Comparison of ENCODE assay signal across 14 mouse cellular contexts in genomic region chr12:91495497-91496225, GRCm38 (mm10).
A peak's percentile ranks its signal among the peaks of the same experiment; 100 is the strongest.
DNase-seq lines count a peak whose midpoint lies in the region; ATAC-seq and TF ChIP-seq lines count a peak whose summit lies in the region.
"Had no signal": no experiment of that assay in that cellular context is flagged by ENCODE, and none has a peak within 500 bp of the region (broad histone marks: within the 10 kb centered on the region; RNA-seq: fewer than 3 reads in every experiment).

No protein-coding gene starts in this region.

- TF ChIP-seq POLR2A in myocyte (IDR thresholded peaks at IDR 0.05; ENCODE audit: insufficient read length, low read depth) = no peak
- no peak for TF ChIP-seq POLR2A in lung, adult 2 months (IDR thresholded peaks at IDR 0.05; ENCODE audit: borderline replicate concordance, extremely low read depth, low read depth, low read length)

- H3K4me3 ChIP-seq in lung, postnatal 0 days (ENCODE audit: low read depth, low read length) = no peak overlapping the region
- H3K4me3 ChIP-seq in forebrain, embryonic 12.5 days (replicated peaks) = no peak overlapping the region
- no peak overlapping the region for H3K4me3 ChIP-seq in hindbrain, postnatal 0 days (ENCODE audit: low read length)
- no peak overlapping the region for H3K4me3 ChIP-seq in myocyte
- H3K4me3 ChIP-seq in lung, adult 2 months (replicated peaks; ENCODE audit: extremely low read depth, low read depth, low read length) = no peak overlapping the region
- H3K4me3 ChIP-seq: embryonic facial prominence, embryonic 15.5 days; limb, embryonic 12.5 days had no signal

- H3K4me2 ChIP-seq in lung, postnatal 0 days (replicated peaks; ENCODE audit: low read depth, low read length) = 0 out of 2 replicates have a peak overlapping the region, but pooled peaks have one; percentile 17
- peak overlapping the region; percentile 27; the same call in 1 of the 2 replicates for H3K4me2 ChIP-seq in forebrain, embryonic 12.5 days
- H3K4me2 ChIP-seq in hindbrain, postnatal 0 days (ENCODE audit: low read depth, low read length) = no peak overlapping the region
- peak overlapping the region; percentile 54 for H3K4me2 ChIP-seq in myocyte (ENCODE audit: low read depth)
- H3K4me2 ChIP-seq: embryonic facial prominence, embryonic 15.5 days; limb, embryonic 12.5 days; lung, embryonic 14.5 days had no signal

- no peaks in the 10 kb centered on the region for H3K79me2 ChIP-seq in myocyte (ENCODE audit: control insufficient read depth, insufficient read depth)

- 44% methylated on average over 11 of the region's 11 CpGs for WGBS in lung, postnatal 0 days
- whole genome bisulfite sequencing in forebrain, embryonic 12.5 days = 40% methylated on average over 11 of the region's 11 CpGs
- WGBS in hindbrain, postnatal 0 days = 43% methylated on average over 11 of the region's 11 CpGs
- WGBS in lung, adult 2 months = 55% methylated on average over 11 of the region's 11 CpGs

- TF ChIP-seq CTCF in lung, postnatal 0 days (IDR thresholded peaks at IDR 0.05) = no peak
- no peak for TF ChIP-seq CTCF in hindbrain, postnatal 0 days (IDR thresholded peaks at IDR 0.05; ENCODE audit: low read depth)
- TF ChIP-seq CTCF in lung, adult 2 months (IDR thresholded peaks at IDR 0.05; ENCODE audit: insufficient read depth, low read length) = no peak

- H3K9me3 ChIP-seq in lung, postnatal 0 days (ENCODE audit: low read length) = no peaks in the 10 kb centered on the region
- H3K9me3 ChIP-seq in forebrain, embryonic 12.5 days = no peaks in the 10 kb centered on the region
- H3K9me3 ChIP-seq in hindbrain, postnatal 0 days (ENCODE audit: low read length) = no peaks in the 10 kb centered on the region
- H3K9me3 ChIP-seq: embryonic facial prominence, embryonic 15.5 days; limb, embryonic 12.5 days had no signal

- H3K4me1 ChIP-seq in lung, postnatal 0 days (ENCODE audit: insufficient read depth, low read depth, low read length) = no peaks in the 10 kb centered on the region
- H3K4me1 ChIP-seq in forebrain, embryonic 12.5 days = peaks cover 17% of the 10 kb centered on the region
- H3K4me1 ChIP-seq in hindbrain, postnatal 0 days (ENCODE audit: insufficient read depth, low read length) = no peaks in the 10 kb centered on the region
- no peaks in the 10 kb centered on the region for H3K4me1 ChIP-seq in lung, adult 2 months (ENCODE audit: control insufficient read depth, insufficient read depth, low read length)

- DNase-seq in lung, postnatal 0 days (ENCODE audit: low spot score) = no peak
- no peak for DNase-seq in lung, postnatal 36 days
- DNase-seq in hindbrain, postnatal 0 days (ENCODE audit: low spot score) = peak; percentile 8
- no peak for DNase-seq in cerebellum, adult 9-11 months
- no peak for DNase-seq in lung, adult 2 months
- no peak for DNase-seq in cerebellum, adult 9-10 months
- DNase-seq: adrenal gland, postnatal 14 days; kidney, postnatal 14 days; layer of hippocampus, postnatal 36 days; lung, embryonic 14.5 days had no signal

- no peak for TF ChIP-seq EP300 in lung, postnatal 0 days (IDR thresholded peaks at IDR 0.05)

- ATAC-seq in lung, postnatal 0 days = no peak; the same call in 1 of the 2 replicates
- peak; percentile 53; the same call in 1 of the 2 replicates for ATAC-seq in forebrain, embryonic 12.5 days (ENCODE audit: low FRiP score)
- no peak for ATAC-seq in hindbrain, postnatal 0 days

- H3K27ac ChIP-seq in lung, postnatal 0 days (ENCODE audit: low read length) = no peak overlapping the region
- no peak overlapping the region for H3K27ac ChIP-seq in forebrain, embryonic 12.5 days
- no peak overlapping the region for H3K27ac ChIP-seq in hindbrain, postnatal 0 days
- H3K27ac ChIP-seq: embryonic facial prominence, embryonic 15.5 days; limb, embryonic 12.5 days had no signal

- H3K9ac ChIP-seq in lung, postnatal 0 days (replicated peaks; ENCODE audit: low read depth) = no peak overlapping the region
- no peak overlapping the region for H3K9ac ChIP-seq in forebrain, embryonic 12.5 days
- no peak overlapping the region for H3K9ac ChIP-seq in hindbrain, postnatal 0 days (replicated peaks; ENCODE audit: low read length)
- H3K9ac ChIP-seq: embryonic facial prominence, embryonic 15.5 days; limb, embryonic 12.5 days; lung, embryonic 14.5 days had no signal

- no peaks in the 10 kb centered on the region for H3K27me3 ChIP-seq in lung, postnatal 0 days (replicated peaks; ENCODE audit: insufficient read depth, low read length)
- H3K27me3 ChIP-seq in forebrain, embryonic 12.5 days = no peaks in the 10 kb centered on the region
- no peaks in the 10 kb centered on the region for H3K27me3 ChIP-seq in hindbrain, postnatal 0 days (ENCODE audit: insufficient read depth, low read length)
- H3K27me3 ChIP-seq in myocyte (ENCODE audit: control insufficient read depth, insufficient read depth, insufficient read length) = no peaks in the 10 kb centered on the region
- H3K27me3 ChIP-seq: embryonic facial prominence, embryonic 15.5 days; limb, embryonic 12.5 days had no signal

- no peaks in the 10 kb centered on the region for H3K36me3 ChIP-seq in lung, postnatal 0 days (ENCODE audit: insufficient read depth, low read length)
- H3K36me3 ChIP-seq in forebrain, embryonic 12.5 days (replicated peaks) = no peaks in the 10 kb centered on the region
- H3K36me3 ChIP-seq in hindbrain, postnatal 0 days (ENCODE audit: insufficient read depth, low read length) = no peaks in the 10 kb centered on the region
- no peaks in the 10 kb centered on the region for H3K36me3 ChIP-seq in myocyte (ENCODE audit: control insufficient read depth, insufficient read depth)
- H3K36me3 ChIP-seq: embryonic facial prominence, embryonic 15.5 days; limb, embryonic 12.5 days had no signal

- no peak overlapping the region for H3ac ChIP-seq in myocyte (ENCODE audit: control insufficient read depth, insufficient read length)

TF ChIP-seq in myocyte, 11 proteins besides CTCF, POLR2A, EP300 and RAD21:
- TF ChIP-seq CEBPB (IDR thresholded peaks at IDR 0.05; ENCODE audit: insufficient read depth, poor library complexity, severe bottlenecking) = no peak
- TF ChIP-seq MYOD1 (IDR thresholded peaks at IDR 0.05; ENCODE audit: control insufficient read depth in 1 of 3, insufficient read length in 2 of 3, low read depth in 2 of 3) = no peak
- no peak for TF ChIP-seq TCF12 (IDR thresholded peaks at IDR 0.05; ENCODE audit: insufficient read depth, poor library complexity, severe bottlenecking)
- TF ChIP-seq USF1 (IDR thresholded peaks at IDR 0.05; ENCODE audit: low read depth) = no peak
